Mouse (Mus musculus) left cerebral cortex, adult 6 months (tissue): ENCODE data around the gene Zfp119b. TPM values are rescaled to one million over a fixed set of nuclear protein-coding genes. Genes with fewer than 3 reads are reported as not detected.

ENCODE experiments used
- long read RNA-seq, 2 experiments: library from polyadenylated mRNA; unstranded; transcript quantifications; one replicate each; pipeline ENCODE4 v2.0.0; 2019 to 2020
- polyA plus RNA-seq: library from polyadenylated mRNA; unstranded; fragments of <200 nt; fragmentation: Nextera tagmentation; gene quantifications from 2 replicates; pipeline ENCODE4 v1.2.3, GENCODE M21; 2021

Zfp119b gene
- polyA plus RNA-seq: 3.0 and 4.5 TPM in 2 replicates
- long read RNA-seq, experiment 1, transcript Zfp119b-201 (4 exons, 1,889 nt): major isoform, 19 of 30 reads
- long read RNA-seq, experiment 1, partial matches to known transcripts: 1 of 30 reads
- long read RNA-seq, experiment 1, other reads (novel, unspliced or antisense): 10 of 30 reads
- long read RNA-seq, experiment 2, partial matches to known transcripts: 0 of 5 reads
- long read RNA-seq, experiment 2, other reads (novel, unspliced or antisense): 2 of 5 reads

GRCm38 (mm10) chr17:55949400-55949799 lies at the start of gene Zfp119b:
Gene Zfp119b, minus strand, starts transcription at chr17:55949500.

DNA sequence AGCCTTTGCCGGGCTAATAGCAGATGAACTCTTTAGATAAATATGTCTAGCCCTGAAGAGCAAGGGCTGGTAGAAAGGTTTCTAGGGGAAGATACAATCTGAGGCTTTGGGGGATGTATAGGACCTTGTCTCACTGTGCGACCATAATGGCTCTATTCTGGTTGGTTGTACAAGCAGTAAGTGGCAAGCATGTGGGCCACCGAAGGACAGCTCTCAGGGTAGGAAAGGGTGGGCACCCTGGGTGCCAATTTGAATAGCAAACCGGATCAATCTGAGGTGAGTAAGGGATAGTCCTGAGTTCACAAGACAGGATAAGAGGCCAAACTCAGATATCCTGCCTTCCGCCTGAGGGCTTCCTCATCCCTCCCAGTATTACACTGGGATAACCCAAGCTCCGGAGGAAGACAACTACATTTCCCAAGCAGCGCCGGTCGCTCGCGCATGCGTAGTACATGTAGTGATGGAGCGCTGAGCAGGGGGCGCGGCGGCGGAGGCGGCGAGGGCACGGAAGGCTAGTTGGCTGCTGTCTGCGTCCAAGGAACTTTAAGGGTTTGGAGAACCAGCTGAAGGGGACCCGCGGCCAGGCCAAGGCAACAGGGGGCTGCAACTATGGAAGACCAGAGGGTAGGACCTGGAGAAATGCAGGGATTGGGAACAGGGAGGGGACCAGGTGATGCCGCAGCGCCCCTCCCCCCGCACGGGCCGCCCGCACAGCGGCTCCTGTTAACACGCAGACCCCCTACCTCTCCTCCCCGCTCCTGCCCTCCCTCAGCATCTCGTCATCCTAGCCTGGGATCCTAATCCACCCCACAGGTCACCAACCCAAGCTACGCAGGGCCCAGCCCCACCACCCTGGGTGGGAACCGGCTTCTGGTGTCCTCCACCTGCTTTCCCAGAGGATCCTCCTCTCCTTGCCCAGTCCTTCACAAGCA lies 37.0 kb upstream of the Zfp119b start, which contains the start of gene Fsd1:
Gene Fsd1, plus strand, starts transcription at position 480 of the 932 bp plus-strand sequence.

DNA sequence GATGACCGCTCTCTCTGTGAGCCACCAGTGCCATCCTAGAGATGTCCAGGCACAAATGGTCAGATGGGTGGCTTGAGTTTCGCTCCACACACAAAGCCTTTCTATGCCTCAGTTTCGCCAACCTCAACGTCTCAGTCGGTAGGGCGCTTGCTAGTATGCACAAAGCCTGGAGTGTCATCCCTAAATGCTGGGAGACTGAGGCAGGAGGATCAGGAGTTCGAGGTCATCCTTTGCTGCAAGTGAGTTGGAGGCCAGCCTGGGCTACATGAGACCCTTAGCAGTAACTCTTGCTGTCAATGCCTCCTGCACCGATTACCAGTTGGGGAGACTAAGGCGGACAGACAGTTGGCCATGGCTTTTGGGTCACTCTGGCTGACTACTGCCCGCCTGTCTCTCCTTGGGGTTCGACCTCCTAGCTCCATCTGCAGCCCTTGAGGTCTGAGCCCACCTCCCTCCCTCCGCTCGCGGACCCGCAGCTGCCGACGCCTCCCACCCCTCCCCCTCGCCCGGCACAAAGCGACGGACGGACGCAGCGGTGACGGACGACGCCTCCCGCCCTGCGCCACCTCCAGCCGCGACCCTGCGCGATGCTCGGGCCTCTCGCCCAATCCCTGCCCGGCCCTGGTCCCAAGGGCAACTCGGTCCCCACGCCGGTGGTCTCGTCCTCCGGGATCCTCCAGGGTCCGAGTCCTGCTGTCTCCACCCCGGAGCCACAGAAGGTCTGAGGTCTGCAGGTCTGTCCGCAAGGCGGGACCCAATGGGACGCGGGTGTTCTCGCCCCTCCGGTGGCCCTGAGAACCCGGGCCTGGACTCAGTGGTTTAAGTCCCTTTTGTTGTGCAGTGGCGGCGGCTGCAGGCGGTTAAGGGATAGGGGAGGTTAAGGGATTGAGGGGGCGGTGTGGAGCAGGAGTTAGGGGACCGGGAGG lies 20.9 kb upstream of the Zfp119b start, which contains the start of gene Shd:
Gene Shd, plus strand, starts transcription at position 502 of the 926 bp plus-strand sequence.

DNA sequence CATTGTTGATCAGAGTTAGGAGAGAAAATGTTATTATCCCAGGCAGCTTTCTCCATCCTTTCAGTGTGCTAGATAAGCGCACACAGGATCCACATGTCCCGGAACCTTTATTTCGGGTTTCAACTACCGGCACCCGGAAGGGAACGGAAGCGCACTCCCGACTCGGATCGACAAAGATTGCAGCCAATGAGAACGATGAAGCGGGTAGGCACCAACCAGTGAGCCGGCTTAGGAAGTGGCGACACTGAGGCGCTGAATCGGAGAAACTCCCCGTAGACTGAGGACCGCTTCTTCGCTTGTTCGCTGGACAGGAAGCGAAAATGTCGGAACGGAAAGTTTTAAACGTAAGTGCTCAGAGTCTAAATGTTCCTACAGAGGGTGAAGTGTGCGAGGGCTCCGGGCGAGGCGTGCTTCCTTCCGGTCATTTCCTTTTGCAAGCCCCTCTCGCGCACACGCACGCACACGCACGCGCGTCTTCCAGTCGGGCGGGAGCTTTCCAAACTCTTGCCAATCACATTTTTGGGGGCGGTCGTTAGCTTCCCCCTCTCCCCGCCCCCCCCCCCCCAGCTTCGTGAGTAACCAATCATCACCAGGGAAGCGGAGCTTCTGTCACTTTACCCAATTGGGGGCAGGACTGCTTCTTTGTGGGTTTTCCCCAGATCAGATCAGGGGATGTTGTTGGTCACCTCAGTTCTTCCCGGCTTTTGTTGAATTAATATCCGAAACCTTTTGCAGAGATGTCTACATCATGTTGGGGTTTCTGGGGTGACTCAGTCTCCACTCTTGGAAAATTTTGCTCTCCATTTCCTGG lies 9.8 kb upstream of the Zfp119b start, which contains the start of gene Yju2:
Gene Yju2, plus strand, starts transcription at position 182 of the 811 bp plus-strand sequence.

DNA sequence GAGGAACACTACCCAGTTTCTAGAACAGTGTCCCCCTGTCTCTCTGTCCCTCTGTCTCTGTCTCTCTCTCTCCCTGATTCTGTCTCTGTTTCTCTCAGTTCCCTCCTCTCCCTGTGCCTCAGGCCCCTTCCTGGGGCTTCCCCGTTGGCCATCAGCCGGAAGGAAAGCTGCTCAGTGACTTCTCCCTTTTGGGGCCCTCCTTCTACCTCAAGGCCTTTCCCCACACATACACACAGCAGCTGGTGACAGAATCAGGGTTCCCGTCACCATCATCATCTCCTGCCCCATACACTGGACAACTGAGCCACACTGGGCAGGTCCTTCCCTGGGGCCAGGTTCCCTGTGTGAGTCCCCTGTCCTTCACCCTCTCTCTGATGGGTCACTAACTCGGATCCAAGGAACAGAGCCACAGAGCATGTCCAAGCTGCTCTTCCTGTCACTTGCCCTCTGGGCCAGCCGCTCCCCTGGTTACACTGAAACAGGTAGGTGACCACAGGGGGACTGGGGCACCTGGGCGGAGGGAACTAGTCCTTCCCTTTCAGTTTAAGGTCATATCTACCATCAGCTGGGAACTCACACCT lies 3.2 kb upstream of the Zfp119b start, which contains the start of gene Ebi3:
Gene Ebi3, plus strand, starts transcription at position 194 of the 581 bp plus-strand sequence.

Other genes starting within 250 kb of the Zfp119b start
- 2.0 and 2.1 TPM in 2 replicates for gene Pot1b, start 236.9 kb downstream of the Zfp119b start, polyA plus RNA-seq
- gene Adgre4, start 199.5 kb downstream of the Zfp119b start, polyA plus RNA-seq: not detected in 2 replicates
- 4.1 and 4.2 TPM in 2 replicates for gene Zfp119a, start 70.6 kb downstream of the Zfp119b start, polyA plus RNA-seq
- 5.3 and 6.5 TPM in 2 replicates for gene Zfp959, start 57.4 kb downstream of the Zfp119b start, polyA plus RNA-seq
- 2.1 and 2.7 TPM in 2 replicates for gene Ebi3, start 3.1 kb upstream of the Zfp119b start, polyA plus RNA-seq
- gene Yju2, start 9.6 kb upstream of the Zfp119b start, polyA plus RNA-seq: 8.7 and 10.8 TPM in 2 replicates
- gene Shd, start 21.0 kb upstream of the Zfp119b start, polyA plus RNA-seq: 37.4 and 37.8 TPM in 2 replicates
- gene Fsd1, start 37.0 kb upstream of the Zfp119b start, polyA plus RNA-seq: 102 and 107 TPM in 2 replicates
- gene Stap2, start 56.1 kb upstream of the Zfp119b start, polyA plus RNA-seq: 0.55 and 0.91 TPM in 2 replicates
- 17.4 and 132 TPM in 2 replicates for gene Mpnd, start 56.2 kb upstream of the Zfp119b start, polyA plus RNA-seq
- gene Sh3gl1, start 87.1 kb upstream of the Zfp119b start, polyA plus RNA-seq: 32.5 and 33.5 TPM in 2 replicates
- 0.65 and 1.1 TPM in 2 replicates for gene Chaf1a, start 90.9 kb upstream of the Zfp119b start, polyA plus RNA-seq
- gene Ubxn6, start 125.5 kb upstream of the Zfp119b start, polyA plus RNA-seq: 83.6 and 103 TPM in 2 replicates
- gene Hdgfl2, start 130.1 kb upstream of the Zfp119b start, polyA plus RNA-seq: 69.1 and 75.3 TPM in 2 replicates
- 0.04 and 0.28 TPM in 2 replicates for gene Plin4, start 160.3 kb upstream of the Zfp119b start, polyA plus RNA-seq
- 0.95 and 1.1 TPM in 2 replicates for gene Plin5, start 168.1 kb upstream of the Zfp119b start, polyA plus RNA-seq
- 2.7 and 5.0 TPM in 2 replicates for gene Lrg1, start 172.5 kb upstream of the Zfp119b start, polyA plus RNA-seq
- gene Sema6b, start 190.8 kb upstream of the Zfp119b start, polyA plus RNA-seq: 3.8 and 23.7 TPM in 2 replicates
- 10.0 and 10.5 TPM in 2 replicates for gene Tnfaip8l1, start 213.0 kb upstream of the Zfp119b start, polyA plus RNA-seq
- 73.7 and 82.8 TPM in 2 replicates for gene Mydgf, start 234.4 kb upstream of the Zfp119b start, polyA plus RNA-seq